Mouse (Mus musculus) T-helper 2 cell (primary cell): Measurements from ENCODE around the gene Ankrd13c.
"Not testable (repeated sequence)": the region's sequence is repeated elsewhere in the genome, so short reads cannot be mapped to it uniquely, and the experiment has no call there.

ENCODE experiments used
- in situ Hi-C: fragments of 300-600 bp; cut with MboI, MseI; formaldehyde crosslinking; loops from one replicate; pipeline ENCODE4 v1.15.1; 2025; ENCODE audit warnings: high pct_unique_total_duplicates

Gene Ankrd13c

GRCm38 (mm10) chr3:157946843-157947358 lies at the start of gene Ankrd13c:
Ankrd13c (plus strand) TSS chr3:157947239.
- in situ Hi-C loops, result loop anchor here (5.0 kb wide), 1 partner anchor 90 kb away; the partner anchor contains the start of genes Lrrc40 and Srsf11

DNA sequence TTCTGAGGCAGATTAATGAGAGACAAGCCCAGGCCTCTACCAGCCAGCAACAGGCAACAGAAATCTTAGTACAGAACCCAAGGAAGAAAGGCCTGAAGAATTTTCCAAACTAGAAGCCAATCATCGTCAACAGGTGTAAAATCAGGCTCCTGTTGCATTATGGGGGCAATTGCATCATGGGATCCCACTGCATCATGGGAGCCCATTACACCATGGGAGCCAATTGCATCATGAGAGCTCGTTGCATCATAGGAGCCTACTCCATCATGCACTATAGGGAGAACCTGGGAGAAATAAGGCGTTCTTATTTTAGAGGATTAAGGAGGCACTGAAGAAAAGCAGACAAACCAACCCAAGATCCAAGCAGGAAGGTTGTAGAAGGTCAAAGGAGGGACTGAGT lies 49.4 kb upstream of the Ankrd13c start:
- in situ Hi-C loops, result no loop called here

DNA sequence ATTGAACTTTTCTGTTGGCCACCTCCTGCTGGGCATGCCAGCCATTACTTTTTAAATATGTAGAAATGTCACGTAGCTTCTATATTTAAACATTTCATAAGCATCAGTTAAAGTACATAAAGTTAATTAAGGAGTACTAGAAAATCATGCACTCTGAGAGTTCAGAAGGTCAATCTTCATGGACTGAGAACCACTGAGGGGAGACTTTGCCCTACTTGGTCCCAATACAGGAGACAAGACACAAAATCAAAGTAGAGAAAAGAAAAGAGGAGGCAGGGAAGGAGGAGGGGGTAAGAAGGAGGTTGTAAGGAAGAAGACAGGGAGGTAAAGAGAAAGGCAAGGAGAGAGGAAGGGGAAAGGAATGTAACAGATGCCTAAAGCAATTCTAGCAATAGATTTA lies 47.1 kb upstream of the Ankrd13c start:
- in situ Hi-C loops, result no loop called here

GRCm38 (mm10) chr3:157901721-157902120 lies 45.3 kb upstream of the Ankrd13c start:
- in situ Hi-C loops, result no loop called here

GRCm38 (mm10) chr3:157908166-157908565 lies 38.9 kb upstream of the Ankrd13c start:
- in situ Hi-C loops, result no loop called here

- in situ Hi-C loops, result no loop called here
Measured at GRCm38 (mm10) chr3:157910262-157910661, 36.8 kb upstream of the Ankrd13c start.

GRCm38 (mm10) chr3:157912155-157912554 lies 34.9 kb upstream of the Ankrd13c start:
- in situ Hi-C loops, result no loop called here

DNA sequence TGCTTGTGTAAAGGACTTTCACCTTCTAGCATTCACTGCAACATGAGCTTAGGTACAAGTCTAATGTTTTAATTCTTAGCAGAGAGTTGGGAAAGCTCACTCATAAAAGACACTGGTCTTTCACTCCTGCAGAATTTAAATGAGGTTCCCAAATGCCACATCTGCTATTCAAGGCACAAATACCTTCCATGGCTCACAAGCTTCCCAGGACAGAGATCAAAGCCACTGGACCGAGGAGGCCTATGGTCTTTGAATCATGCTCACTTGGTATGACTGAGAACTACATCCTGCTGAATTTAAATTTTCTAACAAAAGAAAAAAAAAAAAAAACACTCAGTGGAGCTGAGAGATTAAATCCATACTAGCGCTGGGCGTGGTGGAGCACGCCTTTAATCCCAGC lies 30.7 kb upstream of the Ankrd13c start:
- in situ Hi-C loops, result no loop called here

DNA sequence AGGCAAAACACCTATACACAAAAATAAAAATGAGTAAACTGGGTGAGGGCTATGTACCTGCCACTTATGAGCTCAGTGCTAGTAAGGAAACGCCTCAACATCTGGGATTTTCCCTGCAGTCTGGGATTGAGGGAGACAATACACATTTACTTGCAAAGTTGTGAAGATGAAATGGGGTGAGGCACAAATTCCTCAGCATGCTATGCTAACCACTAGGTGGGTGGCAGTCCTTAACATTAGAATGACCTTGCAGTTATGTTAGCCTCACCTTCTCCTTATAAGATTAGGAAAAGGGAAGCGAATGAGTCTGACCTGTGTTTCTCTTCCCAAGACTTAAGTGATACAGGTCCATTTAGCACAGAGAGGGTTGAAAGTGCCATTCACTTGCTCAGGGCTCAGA lies 25.7 kb upstream of the Ankrd13c start:
- in situ Hi-C loops, result no loop called here

- in situ Hi-C loops, result no loop called here
Measured at GRCm38 (mm10) chr3:157923268-157923835, 23.7 kb upstream of the Ankrd13c start.

- in situ Hi-C loops, result no loop called here
Measured at GRCm38 (mm10) chr3:157924692-157925328, 22.2 kb upstream of the Ankrd13c start, which contains the start of gene Cth. Cth (minus strand) TSS chr3:157925077.

GRCm38 (mm10) chr3:157925706-157926510 lies 21.1 kb upstream of the Ankrd13c start:
- in situ Hi-C loops, result no loop called here

DNA sequence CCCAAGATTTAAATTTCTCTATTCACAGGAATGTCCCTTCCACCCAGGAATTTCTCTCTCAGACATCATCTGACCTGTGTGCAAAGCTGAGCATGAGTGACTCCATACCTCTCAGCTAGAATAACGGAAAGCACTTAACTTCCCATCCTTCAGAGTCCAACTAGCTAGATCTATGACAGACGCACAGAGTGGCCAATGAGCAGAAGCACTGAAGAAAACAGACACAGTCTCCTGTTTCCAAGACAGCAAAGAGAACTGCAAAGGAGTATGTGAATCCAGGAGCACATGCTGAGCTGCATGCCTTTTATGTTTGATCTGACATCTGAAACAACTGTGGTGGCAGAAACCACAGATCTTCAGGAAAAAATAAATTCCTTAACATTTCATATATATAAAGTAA lies 20.3 kb upstream of the Ankrd13c start:
- in situ Hi-C loops, result no loop called here

GRCm38 (mm10) chr3:157928731-157929130 lies 18.3 kb upstream of the Ankrd13c start:
- in situ Hi-C loops, result no loop called here

GRCm38 (mm10) chr3:157929417-157929816 lies 17.6 kb upstream of the Ankrd13c start:
- in situ Hi-C loops, result no loop called here

DNA sequence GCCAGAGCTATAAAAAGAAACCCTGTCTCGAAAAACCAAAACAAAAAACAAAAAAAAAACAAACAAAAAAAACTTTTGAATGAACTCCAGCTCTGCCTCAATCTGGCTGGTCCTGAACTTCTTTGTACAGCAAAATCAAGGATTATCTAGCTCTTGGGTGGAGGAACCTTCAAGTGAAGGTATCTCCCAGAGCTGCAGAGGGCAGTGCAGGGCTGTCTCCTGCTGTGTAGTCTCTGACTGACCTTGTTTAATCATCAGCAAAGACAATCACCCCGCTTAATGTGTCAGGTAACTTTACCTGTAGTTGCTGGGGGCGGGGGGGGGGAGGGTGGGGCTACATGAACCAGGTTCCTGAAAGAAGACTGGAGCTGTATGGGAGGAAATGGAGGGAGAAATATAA lies 15.4 kb upstream of the Ankrd13c start:
- in situ Hi-C loops, result no loop called here

- in situ Hi-C loops, result no loop called here
Measured at GRCm38 (mm10) chr3:157932074-157932473, 15.0 kb upstream of the Ankrd13c start.

- in situ Hi-C loops, result not testable (repeated sequence)
Measured at GRCm38 (mm10) chr3:157933223-157933622, 13.8 kb upstream of the Ankrd13c start.

- in situ Hi-C loops, result no loop called here
Measured at GRCm38 (mm10) chr3:157934301-157934823, 12.7 kb upstream of the Ankrd13c start.

DNA sequence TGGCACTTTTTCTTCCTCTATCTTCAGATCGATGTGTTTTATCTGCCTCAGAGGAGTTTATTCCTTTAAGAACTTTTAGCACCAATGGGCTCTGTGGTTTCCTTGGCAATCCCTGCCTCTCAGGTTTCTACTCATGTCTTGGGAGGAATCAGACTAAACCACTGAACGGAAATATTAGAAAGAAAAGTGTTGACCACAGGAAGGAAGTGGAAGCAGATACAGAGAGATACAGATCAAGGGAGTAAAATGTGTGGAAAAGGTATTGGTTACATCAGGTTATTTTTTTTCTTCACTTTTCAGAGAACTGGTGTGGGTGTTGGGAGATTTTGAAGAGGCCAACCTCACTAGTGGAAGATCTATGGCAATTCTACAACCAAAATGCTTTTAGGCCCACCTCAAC lies 8.5 kb upstream of the Ankrd13c start:
- in situ Hi-C loops, result no loop called here

GRCm38 (mm10) chr3:157947383-157948280 lies 593 bp downstream of the Ankrd13c start:
- in situ Hi-C loops, result loop anchor here (5.0 kb wide), 1 partner anchor 90 kb away; the partner anchor contains the start of genes Lrrc40 and Srsf11
